Mouse (Mus musculus): ENCODE results near the gene Rrn3.
"Not testable (repeated sequence)": the region's sequence is repeated elsewhere in the genome, so short reads cannot be mapped to it uniquely, and the experiment has no call there.

The Rrn3 gene

GRCm38 (mm10) chr16:13780353-13781036 is at the start of gene Rrn3:
Gene Rrn3, plus strand, starts transcription at chr16:13780708.
- DNase-seq = peak; percentile 93

GRCm38 (mm10) chr16:13732786-13733185 is 47.7 kb upstream of the Rrn3 start:
- no peak for DNase-seq

GRCm38 (mm10) chr16:13733518-13734137 is 46.9 kb upstream of the Rrn3 start:
- DNase-seq = peak; percentile 68

GRCm38 (mm10) chr16:13735977-13736376 is 44.5 kb upstream of the Rrn3 start:
- no peak for DNase-seq

GRCm38 (mm10) chr16:13739044-13739443 is 41.5 kb upstream of the Rrn3 start:
- not testable (repeated sequence) for DNase-seq

- no peak for DNase-seq
Measured at GRCm38 (mm10) chr16:13740844-13741243, 39.7 kb upstream of the Rrn3 start.

- no peak for DNase-seq
Measured at GRCm38 (mm10) chr16:13747708-13748107, 32.8 kb upstream of the Rrn3 start.

- no peak for DNase-seq
Measured at GRCm38 (mm10) chr16:13748124-13748523, 32.4 kb upstream of the Rrn3 start.

GRCm38 (mm10) chr16:13748813-13749212 is 31.7 kb upstream of the Rrn3 start:
- not testable (repeated sequence) for DNase-seq

GRCm38 (mm10) chr16:13749306-13749705 is 31.2 kb upstream of the Rrn3 start:
- DNase-seq = no peak

GRCm38 (mm10) chr16:13749981-13750380 is 30.5 kb upstream of the Rrn3 start:
- no peak for DNase-seq

- DNase-seq = no peak
Measured at GRCm38 (mm10) chr16:13750626-13751025, 29.9 kb upstream of the Rrn3 start.

GRCm38 (mm10) chr16:13753986-13754385 is 26.5 kb upstream of the Rrn3 start:
- DNase-seq = no peak

- peak; percentile 87 for DNase-seq
Measured at GRCm38 (mm10) chr16:13754400-13755190, 25.9 kb upstream of the Rrn3 start.

- DNase-seq = no peak
Measured at GRCm38 (mm10) chr16:13757823-13758222, 22.7 kb upstream of the Rrn3 start.

- DNase-seq = not testable (repeated sequence)
Measured at GRCm38 (mm10) chr16:13762807-13763206, 17.7 kb upstream of the Rrn3 start.

- no peak for DNase-seq
Measured at GRCm38 (mm10) chr16:13764519-13764918, 16.0 kb upstream of the Rrn3 start.

GRCm38 (mm10) chr16:13766367-13766766 is 14.1 kb upstream of the Rrn3 start:
- no peak for DNase-seq

GRCm38 (mm10) chr16:13771603-13772002 is 8.9 kb upstream of the Rrn3 start:
- not testable (repeated sequence) for DNase-seq

GRCm38 (mm10) chr16:13772051-13772450 is 8.5 kb upstream of the Rrn3 start:
- DNase-seq = not testable (repeated sequence)

GRCm38 (mm10) chr16:13774011-13774410 is 6.5 kb upstream of the Rrn3 start:
- DNase-seq = not testable (repeated sequence)

GRCm38 (mm10) chr16:13774651-13775050 is 5.9 kb upstream of the Rrn3 start:
- DNase-seq = not testable (repeated sequence)

GRCm38 (mm10) chr16:13781216-13781615 is 708 bp downstream of the Rrn3 start:
- DNase-seq = no peak

GRCm38 (mm10) chr16:13785932-13786331 is 5.4 kb downstream of the Rrn3 start:
- no peak for DNase-seq

Measured in right cerebral cortex, postnatal 25 days (tissue).